ENCODE assay signal across 17 mouse cellular contexts in the genomic region with DNA sequence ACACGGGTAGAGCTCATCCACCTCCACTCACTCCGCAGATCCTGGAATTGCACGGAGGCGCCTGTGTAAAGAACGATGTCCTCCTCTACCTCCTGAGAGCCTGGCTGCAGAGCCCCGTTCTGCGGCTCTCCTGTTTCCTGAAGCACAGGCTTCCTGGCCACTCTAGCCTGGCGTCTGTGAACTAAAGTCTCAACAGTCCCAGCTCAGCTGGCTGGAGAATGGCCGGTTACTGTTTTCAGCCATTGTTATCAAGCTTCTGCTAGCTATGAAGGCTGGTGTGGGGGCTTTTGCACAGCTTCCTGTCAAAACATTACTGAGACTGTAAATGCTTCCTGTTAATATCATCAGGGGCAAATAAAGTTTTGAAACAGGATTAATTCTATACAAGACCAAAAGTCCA. TPM values are rescaled to one million over a fixed set of nuclear protein-coding genes. Genes with fewer than 3 reads are reported as not detected.
DNase-seq lines count a peak whose midpoint lies in the region; ATAC-seq lines count a peak whose summit lies in the region.
"Had no signal": no experiment of that assay in that cellular context is flagged by ENCODE, and none has a peak within 500 bp of the region (broad histone marks: within the 10 kb centered on the region; RNA-seq: fewer than 3 reads in every experiment).

No protein-coding gene starts in this region.

- H3K27me3 ChIP-seq in heart, embryonic 14.5 days (ENCODE audit: control insufficient read depth, insufficient read depth, low read length) = no peaks in the 10 kb centered on the region
- H3K27me3 ChIP-seq in limb, embryonic 15.5 days = no peaks in the 10 kb centered on the region
- no peaks in the 10 kb centered on the region for H3K27me3 ChIP-seq in limb, embryonic 10.5 days (ENCODE audit: low read depth, poor library complexity, severe bottlenecking)
- H3K27me3 ChIP-seq: embryonic facial prominence, embryonic 12.5 days; forebrain, embryonic 15.5 days; neural tube, embryonic 12.5 days had no signal

- intact Hi-C loops in heart, postnatal 14 days (cut with DNase I) = no loop called here

- peak overlapping the region; percentile 12 to 39; a peak in 3 of 4 replicates for H3K27ac ChIP-seq in heart, embryonic 14.5 days (replicated peaks in 1 of 2; ENCODE audit: control insufficient read depth in 1 of 2, insufficient read depth in 1 of 2, low read depth in 2 of 2, low read length in 2 of 2)
- H3K27ac ChIP-seq in limb, embryonic 15.5 days = peak overlapping the region; percentile 38; the same call in 1 of the 2 replicates
- no peak overlapping the region for H3K27ac ChIP-seq in limb, embryonic 10.5 days
- H3K27ac ChIP-seq: embryonic facial prominence, embryonic 12.5 days; forebrain, embryonic 15.5 days; macrophage; neural tube, embryonic 12.5 days had no signal

- H3K4me2 ChIP-seq in heart, embryonic 14.5 days (ENCODE audit: low read length) = no peak overlapping the region
- no peak overlapping the region for H3K4me2 ChIP-seq in limb, embryonic 15.5 days
- H3K4me2 ChIP-seq: embryonic facial prominence, embryonic 12.5 days; forebrain, embryonic 15.5 days; midbrain, embryonic 11.5 days; neural tube, embryonic 12.5 days had no signal

- no peaks in the 10 kb centered on the region for H3K36me3 ChIP-seq in heart, embryonic 14.5 days (ENCODE audit: control insufficient read depth, insufficient read depth, low read length)
- no peaks in the 10 kb centered on the region for H3K36me3 ChIP-seq in limb, embryonic 15.5 days
- H3K36me3 ChIP-seq in limb, embryonic 10.5 days = no peaks in the 10 kb centered on the region
- H3K36me3 ChIP-seq: embryonic facial prominence, embryonic 12.5 days; forebrain, embryonic 15.5 days; neural tube, embryonic 12.5 days had no signal

- H3K4me3 ChIP-seq in heart, embryonic 14.5 days (ENCODE audit: control insufficient read depth in 1 of 2, insufficient read depth in 1 of 2, low read depth in 1 of 2, low read length in 2 of 2) = no peak overlapping the region
- no peak overlapping the region for H3K4me3 ChIP-seq in limb, embryonic 15.5 days
- H3K4me3 ChIP-seq in limb, embryonic 10.5 days = no peak overlapping the region
- H3K4me3 ChIP-seq: embryonic facial prominence, embryonic 12.5 days; forebrain, embryonic 15.5 days; neural tube, embryonic 12.5 days had no signal

- WGBS in heart, embryonic 14.5 days = 57% methylated on average over 9 of the region's 9 CpGs
- 73% methylated on average over 9 of the region's 9 CpGs for WGBS in limb, embryonic 15.5 days
- WGBS in limb, embryonic 10.5 days = 81% methylated on average over 9 of the region's 9 CpGs

- no peak overlapping the region for H3K9ac ChIP-seq in heart, embryonic 14.5 days (ENCODE audit: low read length)
- no peak overlapping the region for H3K9ac ChIP-seq in limb, embryonic 15.5 days
- H3K9ac ChIP-seq: embryonic facial prominence, embryonic 12.5 days; forebrain, embryonic 15.5 days; neural tube, embryonic 12.5 days had no signal

- no peak for ATAC-seq in heart, embryonic 14.5 days (ENCODE audit: insufficient number of reproducible peaks, insufficient read depth, low FRiP score, low read depth)
- ATAC-seq in limb, embryonic 15.5 days (ENCODE audit: insufficient number of reproducible peaks, low FRiP score, low TSS enrichment, low read depth) = no peak
- ATAC-seq in CD4-positive, CD25-positive, alpha-beta regulatory T cell, adult 4 months = peak; percentile 33
- ATAC-seq: forebrain, embryonic 15.5 days; hindbrain, embryonic 16.5 days had no signal

- no peaks in the 10 kb centered on the region for H3K9me3 ChIP-seq in heart, embryonic 14.5 days (ENCODE audit: control insufficient read depth, low read length)
- no peaks in the 10 kb centered on the region for H3K9me3 ChIP-seq in limb, embryonic 15.5 days
- no peaks in the 10 kb centered on the region for H3K9me3 ChIP-seq in limb, embryonic 10.5 days (replicated peaks)
- H3K9me3 ChIP-seq: embryonic facial prominence, embryonic 12.5 days; forebrain, embryonic 15.5 days; neural tube, embryonic 12.5 days had no signal

- no peaks in the 10 kb centered on the region for H3K4me1 ChIP-seq in heart, embryonic 14.5 days (ENCODE audit: control insufficient read depth in 2 of 2, insufficient read depth in 2 of 2, low read length in 2 of 2)
- no peaks in the 10 kb centered on the region for H3K4me1 ChIP-seq in limb, embryonic 15.5 days
- peaks cover 2% of the 10 kb centered on the region; the same call in 1 of the 2 replicates for H3K4me1 ChIP-seq in limb, embryonic 10.5 days
- H3K4me1 ChIP-seq: embryonic facial prominence, embryonic 12.5 days had no signal

- DNase-seq in heart, adult 9 months (ENCODE audit: low spot score in 2 of 2) = no peak
- DNase-seq in limb, embryonic 10.5 days (ENCODE audit: low spot score) = no peak
- DNase-seq in heart, postnatal 14 days = peak; percentile 3 to 5
- no peak for DNase-seq in right cerebral cortex, postnatal 25 days
- DNase-seq in cerebellum, adult 11 months = no peak
- DNase-seq: adrenal gland, postnatal 14 days; cerebellum, adult 2 months; kidney, adult 11 months had no signal

RNA-seq across cellular contexts. Expression of a gene that starts 24.5 kb away (rescaled TPM):
- 10.2 and 10.3 TPM in 2 replicates for polyA plus RNA-seq in heart, embryonic 14.5 days (2014; fragmentation: Nextera tagmentation; extraction: Ambion mirVana)
- polyA plus RNA-seq in limb, embryonic 15.5 days (2015; fragmentation: Nextera tagmentation; extraction: Ambion mirVana) = 8.6 and 10.7 TPM in 2 replicates
- polyA plus RNA-seq in limb, embryonic 10.5 days (2016; fragmentation: Nextera tagmentation; extraction: Ambion mirVana) = 1.7 and 2.0 TPM in 2 replicates
- polyA plus RNA-seq in CD4-positive, CD25-positive, alpha-beta regulatory T cell, adult 4 months (2017; shearing (Covaris generic)) = 1 to 10 TPM; 6.3 to 7.5 TPM
- total RNA-seq in heart, postnatal 14 days (2021) = 1 to 10 TPM; 5.3 to 6.2 TPM

RNA-seq across cellular contexts. Expression of a gene that starts 34.3 kb away (rescaled TPM):
- 26.2 and 30.4 TPM in 2 replicates for polyA plus RNA-seq in heart, embryonic 14.5 days (2014; fragmentation: Nextera tagmentation; extraction: Ambion mirVana)
- polyA plus RNA-seq in limb, embryonic 15.5 days (2015; fragmentation: Nextera tagmentation; extraction: Ambion mirVana) = 41.6 and 50.8 TPM in 2 replicates
- polyA plus RNA-seq in limb, embryonic 10.5 days (2016; fragmentation: Nextera tagmentation; extraction: Ambion mirVana) = 59.9 and 67.6 TPM in 2 replicates
- 10 to 100 TPM; 22.0 to 42.2 TPM for polyA plus RNA-seq in CD4-positive, CD25-positive, alpha-beta regulatory T cell, adult 4 months (2017; shearing (Covaris generic))
- 10 to 100 TPM; 16.0 to 16.7 TPM for total RNA-seq in heart, postnatal 14 days (2021)

Comparison
In these comparisons a context has a peak if more than half of its experiments do, and no peak if none do; other contexts are left out.
1. DNase-seq: peak in heart, postnatal 14 days (2 of 2); none in heart, adult 9 months (0 of 2), limb, embryonic 10.5 days (single experiment), right cerebral cortex, postnatal 25 days (single experiment) and cerebellum, adult 11 months (single experiment).